Mouse (Mus musculus) kidney, embryonic 16.5 days (tissue): ENCODE results near the gene Camk2g. TPM values are rescaled to one million over a fixed set of nuclear protein-coding genes. Genes with fewer than 3 reads are reported as not detected.
"Not testable (repeated sequence)": the region's sequence is repeated elsewhere in the genome, so short reads cannot be mapped to it uniquely, and the experiment has no call there.

Experiments used
- ATAC-seq: fragments of 200-750 bp; cut with Nextera tagmentation; 2 replicates; pipeline ENCODE4 v1.8.0; 2017; ENCODE audit warnings: moderate TSS enrichment; ENCODE audit not compliant: low FRiP score, low TSS enrichment
- H3K27ac ChIP-seq: fragments of 300-500 bp; sonication (generic); 2 replicates; pipeline ENCODE4 v1.5.1; 2014; ENCODE audit warnings: low read length
- H3K27me3 ChIP-seq: fragments of 300-500 bp; sonication (generic); 2 replicates; pipeline ENCODE4 v1.6.1; 2014; ENCODE audit warnings: low read length, control low read depth, mixed read lengths; ENCODE audit not compliant: insufficient read depth
- H3K36me3 ChIP-seq: fragments of 300-500 bp; sonication (generic); 2 replicates; pipeline ENCODE4 v1.6.1; 2014; ENCODE audit warnings: low read length, control low read depth, mixed read lengths; ENCODE audit not compliant: insufficient read depth
- H3K4me1 ChIP-seq: fragments of 300-500 bp; sonication (generic); 2 replicates; pipeline ENCODE4 v1.6.1; 2014; ENCODE audit warnings: low read length, control low read depth, mixed read lengths; ENCODE audit not compliant: insufficient read depth
- H3K4me2 ChIP-seq: fragments of 300-500 bp; sonication (generic); replicated peaks from 2 replicates; pipeline ENCODE4 v1.6.1; 2014; ENCODE audit warnings: low read depth, low read length
- H3K4me3 ChIP-seq: fragments of 300-500 bp; sonication (generic); 2 replicates; pipeline ENCODE4 v1.5.1; 2014; ENCODE audit warnings: mild to moderate bottlenecking, low read length
- H3K9ac ChIP-seq: fragments of 300-500 bp; sonication (generic); replicated peaks from 2 replicates; pipeline ENCODE4 v1.6.1; 2014; ENCODE audit warnings: low read length
- H3K9me3 ChIP-seq: fragments of 300-500 bp; sonication (generic); 2 replicates; pipeline ENCODE4 v1.6.1; 2016; ENCODE audit warnings: low read length, control low read depth
- WGBS: fragments of 180-500 bp; shearing (Covaris S2); extraction: QIAGEN DNeasy Blood & Tissue Kit; methylation state at CpG from one replicate; pipeline ENCODE4 v1.1.7; 2014; 5-methylcytosine and 5-hydroxymethylcytosine counted together
- polyA plus RNA-seq: library from polyadenylated mRNA; unstranded; fragments of >200 nt; fragmentation: Nextera tagmentation; extraction: Ambion mirVana; gene quantifications from 2 replicates; pipeline ENCODE4 v1.2.1, GENCODE M21; 2015

Gene Camk2g
- polyA plus RNA-seq, 1 experiment from 2014 or later, result 46.0 TPM

DNA sequence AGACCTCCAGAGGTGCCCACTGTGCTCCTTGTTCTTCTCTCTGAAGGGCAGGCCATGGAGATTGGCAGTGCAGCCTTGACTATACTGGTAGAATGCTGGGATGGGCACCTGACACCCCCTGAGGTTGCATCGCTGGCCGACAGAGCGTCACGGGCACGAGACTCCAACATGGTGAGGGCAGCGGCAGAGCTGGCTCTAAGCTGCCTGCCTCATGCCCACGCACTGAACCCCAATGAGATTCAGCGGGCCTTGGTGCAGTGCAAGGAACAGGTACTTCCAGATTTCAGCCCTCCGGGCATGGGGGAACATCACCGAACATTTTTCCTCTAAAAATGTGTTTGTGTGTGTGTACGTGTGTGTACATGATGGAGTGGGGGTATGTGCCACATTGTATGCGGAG lies 74.1 kb downstream of the Camk2g start:
- Histone ChIP-seq H3K4me3 (no peak overlapping the region), H3K27ac (no peak overlapping the region), H3K36me3 (peaks cover 81% of the 10 kb centered on the region), H3K9me3 (no peaks in the 10 kb centered on the region), H3K9ac (no peak overlapping the region), H3K27me3 (no peaks in the 10 kb centered on the region), H3K4me1 (no peaks in the 10 kb centered on the region), H3K4me2 (no peak overlapping the region)
- ATAC-seq, result no peak
- WGBS, result 91% methylated on average over 12 of the region's 12 CpGs

DNA sequence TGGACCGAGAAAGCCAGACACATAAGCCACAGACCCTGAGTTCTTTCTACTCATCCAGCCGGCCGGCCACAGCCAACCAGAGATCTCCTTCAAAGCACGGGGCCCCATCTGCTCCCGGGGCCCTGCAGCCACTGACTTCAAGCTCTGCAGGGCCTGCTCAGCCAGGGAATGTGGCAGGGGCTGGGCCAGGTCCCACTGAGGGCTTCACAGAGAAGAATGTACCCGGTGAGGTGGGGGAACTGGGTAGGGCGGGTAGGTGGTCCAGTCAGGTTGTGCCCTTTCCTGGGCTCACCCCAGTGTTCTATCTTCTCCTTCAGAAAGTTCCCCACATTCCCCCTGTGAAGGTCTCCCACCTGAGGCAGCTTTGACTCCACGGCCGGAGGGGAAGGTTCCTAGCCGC lies 75.4 kb downstream of the Camk2g start:
- WGBS, result 88% methylated on average over 10 of the region's 10 CpGs
- no peak for ATAC-seq

DNA sequence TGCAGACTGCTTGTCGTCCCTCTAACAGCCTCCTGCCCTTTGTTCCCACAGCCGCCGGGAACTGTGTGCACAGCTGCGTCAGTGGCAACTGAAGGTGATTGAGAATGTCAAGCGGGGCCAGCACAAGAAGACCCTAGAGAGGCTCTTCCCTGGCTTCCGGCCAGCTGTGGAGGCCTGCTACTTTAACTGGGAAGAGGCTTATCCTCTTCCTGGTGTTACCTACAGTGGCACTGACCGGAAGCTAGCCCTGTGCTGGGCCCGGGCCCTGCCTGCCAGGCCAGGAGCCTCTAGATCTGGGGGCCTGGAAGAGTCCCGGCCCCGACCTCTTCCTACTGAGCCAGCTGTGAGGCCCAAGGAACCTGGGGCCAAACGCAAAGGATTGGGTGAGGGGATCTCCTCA lies 80.1 kb downstream of the Camk2g start:
- Histone ChIP-seq H3K9ac (no peak overlapping the region), H3K4me2 (no peak overlapping the region), H3K4me3 (no peak overlapping the region), H3K9me3 (no peaks in the 10 kb centered on the region), H3K36me3 (peaks cover 68% of the 10 kb centered on the region), H3K4me1 (peaks cover 6% of the 10 kb centered on the region), H3K27me3 (no peaks in the 10 kb centered on the region), H3K27ac (no peak overlapping the region)
- 82% methylated on average over 11 of the region's 11 CpGs for WGBS
- ATAC-seq, result no peak

More for the DNA sequence above, 75.4 kb downstream of the Camk2g start:
- Histone ChIP-seq H3K4me1 (no peaks in the 10 kb centered on the region), H3K4me3 (no peak overlapping the region), H3K27ac (no peak overlapping the region), H3K4me2 (no peak overlapping the region), H3K9me3 (no peaks in the 10 kb centered on the region), H3K9ac (no peak overlapping the region), H3K36me3 (peaks cover 83% of the 10 kb centered on the region), H3K27me3 (no peaks in the 10 kb centered on the region)

DNA sequence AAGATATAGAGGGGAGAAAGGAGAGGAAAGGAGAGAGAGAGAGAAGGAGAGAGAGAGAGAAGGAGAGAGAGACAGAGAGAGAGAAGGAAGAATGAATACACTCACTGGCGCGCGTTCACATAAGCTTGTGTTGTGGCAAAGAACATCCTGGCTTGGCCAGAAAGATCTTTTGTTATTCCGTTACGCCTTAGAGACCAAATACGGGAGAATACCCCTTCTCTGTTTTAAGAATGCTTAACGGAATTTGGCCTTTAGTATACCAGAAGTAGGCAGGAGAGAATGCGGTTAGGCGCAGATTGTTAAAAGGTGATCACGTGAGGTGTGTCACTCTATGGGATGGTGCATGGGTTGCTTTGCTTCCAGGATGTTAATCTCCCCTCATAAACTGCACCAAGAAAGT lies 85.6 kb downstream of the Camk2g start:
- 0 out of 2 replicates have a peak overlapping the region, but pooled peaks have one; percentile 65 for H3K27ac ChIP-seq
- WGBS, result 4% methylated on average over 10 of the region's 10 CpGs
- H3K4me3 ChIP-seq, result peak overlapping the region; percentile 100
- no peak for ATAC-seq
- peaks cover 35% of the 10 kb centered on the region for H3K36me3 ChIP-seq
- no peaks in the 10 kb centered on the region for H3K9me3 ChIP-seq
- H3K9ac ChIP-seq, result peak overlapping the region; percentile 96
- peaks cover 20% of the 10 kb centered on the region for H3K4me1 ChIP-seq
- H3K4me2 ChIP-seq, result peak overlapping the region; percentile 72
- H3K27me3 ChIP-seq, result no peaks in the 10 kb centered on the region

DNA sequence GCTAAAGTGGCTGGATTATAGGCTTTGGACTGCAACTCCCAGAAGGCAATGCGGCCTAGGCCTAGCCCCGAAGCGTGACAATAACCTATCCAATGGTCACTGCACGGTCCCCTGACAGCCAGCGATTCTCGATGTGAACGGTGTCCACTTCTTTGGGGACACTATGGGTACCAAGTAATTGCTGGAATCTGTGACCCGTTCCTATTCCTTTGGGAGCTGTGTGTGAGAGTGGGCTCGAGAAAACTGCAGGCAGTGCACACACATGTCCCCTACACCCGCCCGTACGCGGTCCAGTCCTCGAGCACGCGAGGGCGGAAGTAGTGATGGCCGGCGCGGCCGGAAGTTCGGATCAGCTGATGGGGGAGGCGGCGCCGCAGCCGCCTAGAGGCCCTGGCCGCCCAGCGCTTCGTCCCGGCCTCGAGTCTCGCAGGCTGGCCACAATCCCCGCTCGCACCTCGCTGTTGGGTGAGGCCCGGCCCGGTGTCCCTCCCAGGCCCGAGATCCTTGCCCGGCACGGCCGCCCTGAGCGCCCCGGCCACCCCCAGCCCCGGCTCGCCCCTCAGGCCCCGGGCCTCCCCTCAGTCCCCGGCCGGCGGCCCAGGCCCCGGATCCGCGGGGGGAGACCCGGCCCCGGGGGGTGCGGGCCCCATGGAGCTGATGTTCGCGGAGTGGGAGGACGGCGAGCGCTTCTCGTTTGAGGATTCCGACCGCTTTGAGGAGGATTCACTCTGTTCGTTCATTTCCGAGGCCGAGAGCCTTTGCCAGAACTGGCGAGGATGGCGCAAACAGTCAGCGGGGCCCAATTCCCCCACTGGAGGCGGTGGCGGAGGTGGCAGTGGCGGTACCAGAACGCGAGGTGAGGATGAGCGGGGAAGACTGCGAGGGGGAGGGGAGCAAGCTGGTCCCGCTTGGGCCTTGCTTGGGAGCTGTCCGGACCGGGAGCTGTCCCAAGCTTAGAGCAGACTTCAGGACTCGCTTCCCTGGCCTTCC lies 86.4 kb downstream of the Camk2g start, which contains the start of gene Zswim8:
Zswim8 (plus strand) TSS at position 352 of the 990 bp plus-strand sequence.
- peak; percentile 95 for ATAC-seq
- H3K4me2 ChIP-seq, result peak within 1 kb of the TSS; percentile 72
- peak within 1 kb of the TSS; percentile 100 for H3K4me3 ChIP-seq
- peak within 1 kb of the TSS; percentile 65 for H3K27ac ChIP-seq
- H3K4me1 ChIP-seq, result peaks cover 20% of the 10 kb centered on the region
- WGBS, result under 1% methylated on average over 75 of the region's 80 CpGs
- peaks cover 27% of the 10 kb centered on the region for H3K36me3 ChIP-seq
- H3K27me3 ChIP-seq, result no peaks in the 10 kb centered on the region
- H3K9ac ChIP-seq, result peak within 1 kb of the TSS; percentile 96
- H3K9me3 ChIP-seq, result no peaks in the 10 kb centered on the region

DNA sequence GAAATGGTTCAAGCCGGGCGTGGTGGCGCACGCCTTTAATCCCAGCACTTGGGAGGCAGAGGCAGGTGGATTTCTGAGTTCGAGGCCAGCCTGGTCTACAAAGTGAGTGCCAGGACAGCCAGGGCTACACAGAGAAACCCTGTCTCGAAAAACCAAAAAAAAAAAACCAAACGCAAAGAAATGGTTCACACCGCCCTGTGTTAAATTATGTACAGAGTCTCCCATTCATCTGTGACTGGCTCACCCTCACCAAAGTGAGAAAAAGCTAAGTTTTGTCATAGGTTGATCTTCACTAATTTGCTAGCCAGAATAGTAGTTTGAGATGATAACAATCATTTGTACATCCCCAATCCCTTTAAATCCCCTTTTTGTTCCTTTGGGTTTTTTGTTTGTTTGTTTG lies 90.4 kb downstream of the Camk2g start:
- WGBS, result 6% methylated on average over 7 of the region's 8 CpGs
- H3K9me3 ChIP-seq, H3K27me3 ChIP-seq, ATAC-seq: not testable (repeated sequence)
- Histone ChIP-seq H3K4me1 (peaks cover 33% of the 10 kb centered on the region), H3K9ac (peak overlapping the region; percentile 95), H3K4me3 (peak overlapping the region; percentile 96), H3K36me3 (peaks cover 11% of the 10 kb centered on the region; the same call in 1 of the 2 replicates), H3K4me2 (peak overlapping the region; percentile 73), H3K27ac (peak overlapping the region; percentile 95)

DNA sequence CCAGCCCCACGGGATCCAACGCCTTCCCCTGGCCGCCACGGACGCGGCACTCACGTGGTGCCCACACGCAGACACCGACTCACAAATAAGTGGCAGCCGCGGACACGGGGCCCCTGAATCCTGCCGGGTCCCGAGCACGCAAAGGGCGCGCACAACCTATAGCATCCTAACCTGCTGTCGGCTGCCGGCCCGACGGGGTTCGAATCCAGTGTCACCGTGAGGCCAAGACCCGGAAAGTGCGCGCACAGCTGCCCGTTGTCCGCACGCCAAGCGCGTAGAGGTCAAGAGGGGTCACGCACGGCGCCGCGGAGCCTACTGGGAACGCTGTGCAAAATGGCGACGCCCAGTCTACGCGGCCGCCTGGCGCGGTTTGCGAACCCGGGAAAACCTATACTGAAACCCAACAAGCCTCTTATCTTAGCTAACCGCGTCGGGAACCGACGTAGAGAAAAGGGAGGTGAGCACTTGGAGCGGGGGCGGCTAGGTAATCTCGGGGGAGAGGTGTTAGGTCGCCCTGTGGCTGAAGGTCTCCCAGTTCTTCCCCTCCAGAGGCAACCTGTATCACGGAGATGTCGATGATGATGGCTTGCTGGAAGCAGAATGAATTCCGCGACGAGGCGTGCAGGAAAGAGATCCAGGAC lies 91.0 kb downstream of the Camk2g start, which contains the start of gene Chchd1:
Chchd1 (plus strand) TSS at position 266 of the 641 bp plus-strand sequence.
- Histone ChIP-seq H3K27ac (peak within 1 kb of the TSS; percentile 95), H3K27me3 (no peaks in the 10 kb centered on the region), H3K4me3 (peak within 1 kb of the TSS; percentile 96), H3K4me1 (peaks cover 36% of the 10 kb centered on the region), H3K4me2 (peak within 1 kb of the TSS; percentile 73), H3K36me3 (peaks cover 11% of the 10 kb centered on the region; the same call in 1 of the 2 replicates), H3K9me3 (no peaks in the 10 kb centered on the region), H3K9ac (peak within 1 kb of the TSS; percentile 95)
- WGBS, result under 1% methylated on average over 61 of the region's 61 CpGs
- ATAC-seq, result peak; percentile 73

DNA sequence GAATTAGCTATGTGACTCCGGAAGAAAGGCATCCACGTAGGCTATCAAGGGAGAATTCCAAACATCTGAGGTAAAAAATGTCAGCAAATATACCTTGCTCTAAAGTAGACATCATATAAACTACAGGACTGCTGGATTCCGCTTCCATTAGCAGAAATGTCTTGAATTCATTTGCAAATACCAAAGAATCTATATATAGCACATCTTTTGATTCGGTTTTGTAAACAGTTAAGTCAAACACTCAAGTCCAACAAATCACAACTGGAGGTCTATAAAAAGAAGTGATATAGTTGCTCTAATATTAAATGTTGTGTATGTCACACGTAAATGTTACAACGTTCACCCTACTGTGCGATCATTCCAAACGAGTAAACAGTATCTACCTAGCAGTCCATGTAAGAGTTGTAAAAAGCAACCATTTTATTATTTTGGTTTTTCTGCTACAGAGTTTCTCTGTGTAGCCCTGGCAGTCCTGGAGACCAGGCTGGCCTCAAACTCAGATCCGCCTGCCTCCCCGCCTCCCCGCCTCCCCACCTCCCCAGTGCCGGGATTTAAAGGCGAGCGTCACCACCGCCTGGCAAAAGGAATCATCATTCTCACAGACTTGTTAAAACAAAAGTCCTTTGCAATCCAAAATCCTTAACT lies 91.7 kb downstream of the Camk2g start:
- Histone ChIP-seq H3K4me3 (peak overlapping the region; percentile 96), H3K27me3 (no peaks in the 10 kb centered on the region), H3K9me3 (no peaks in the 10 kb centered on the region), H3K4me2 (peak overlapping the region; percentile 73), H3K9ac (peak overlapping the region; percentile 95), H3K27ac (peak overlapping the region; percentile 95), H3K4me1 (peaks cover 41% of the 10 kb centered on the region), H3K36me3 (peaks cover 11% of the 10 kb centered on the region; the same call in 1 of the 2 replicates)
- ATAC-seq, result peak; percentile 42; the same call in 1 of the 2 replicates
- 11% methylated on average over 15 of the region's 15 CpGs for WGBS

DNA sequence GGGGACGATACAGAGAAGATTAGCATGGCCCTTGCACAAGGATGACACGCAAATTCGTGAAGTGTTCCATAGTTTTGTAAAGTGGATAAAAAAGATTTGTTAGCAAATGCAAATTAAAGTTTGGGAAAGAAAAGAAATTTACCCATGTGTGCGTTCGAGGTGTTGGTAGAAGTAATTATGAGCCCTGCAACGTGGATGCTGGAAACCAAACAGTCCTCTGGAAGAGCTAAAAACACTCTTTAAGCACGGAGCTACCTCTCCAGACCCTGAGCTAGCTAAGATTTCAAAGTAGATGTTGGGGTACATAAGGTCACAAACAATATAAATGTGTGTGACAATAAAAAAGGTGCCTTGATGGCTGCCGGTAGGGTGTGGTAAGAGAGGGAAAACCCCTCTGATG lies 92.3 kb downstream of the Camk2g start:
- H3K27me3 ChIP-seq, result no peaks in the 10 kb centered on the region
- peak overlapping the region; percentile 23 for H3K9ac ChIP-seq
- peak overlapping the region; percentile 73 for H3K4me2 ChIP-seq
- H3K4me1 ChIP-seq, result peaks cover 48% of the 10 kb centered on the region
- H3K27ac ChIP-seq, result no peak overlapping the region
- ATAC-seq, result no peak
- peak overlapping the region; percentile 96 for H3K4me3 ChIP-seq
- no peaks in the 10 kb centered on the region for H3K9me3 ChIP-seq
- peaks cover 11% of the 10 kb centered on the region; the same call in 1 of the 2 replicates for H3K36me3 ChIP-seq
- 72% methylated on average over 8 of the region's 8 CpGs for WGBS
